Mouse (Mus musculus): ENCODE data around the gene Pdlim1. TPM values are rescaled to one million over a fixed set of nuclear protein-coding genes. Genes with fewer than 3 reads are reported as not detected.
A peak's percentile ranks its signal among the peaks of the same experiment; 100 is the strongest.
"Not testable (repeated sequence)": the region's sequence is repeated elsewhere in the genome, so short reads cannot be mapped to it uniquely, and the experiment has no call there.

The Pdlim1 gene
- polyA plus RNA-seq, 1 experiment from 2014 or later: 12.7 TPM

DNA sequence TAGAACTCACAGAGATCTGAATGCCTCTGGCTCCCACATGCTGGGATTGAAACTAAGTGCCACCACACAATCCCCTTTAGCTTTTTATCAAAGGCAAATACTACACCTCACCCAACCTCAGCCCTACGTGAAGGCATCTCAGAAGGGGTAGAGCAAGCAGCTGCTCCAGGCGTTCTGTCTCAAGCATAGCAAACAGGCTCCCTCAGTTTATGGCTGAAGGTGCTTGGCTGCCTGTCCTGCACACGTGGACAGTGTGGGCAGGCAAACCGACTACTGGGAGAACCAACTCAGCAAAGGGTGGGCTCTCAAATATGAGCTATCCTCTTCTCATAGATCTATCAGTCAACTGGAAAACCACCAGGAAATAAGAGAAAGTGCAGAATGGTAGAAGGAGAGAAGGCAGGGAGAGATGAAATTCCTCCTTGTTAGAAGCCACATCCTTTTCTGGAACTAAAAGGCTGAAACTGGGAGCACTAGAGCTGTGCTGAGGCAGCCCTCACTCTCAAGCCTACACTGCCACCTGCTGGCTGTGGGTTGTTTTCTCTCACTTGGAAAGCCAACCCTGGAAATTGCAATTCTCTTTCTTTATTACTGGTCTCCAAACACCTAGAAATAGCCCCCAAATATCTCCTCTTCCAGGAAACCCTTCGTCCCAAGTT is 46.4 kb downstream of the Pdlim1 start:
- H3K4me1 ChIP-seq (ENCODE audit: control insufficient read depth, insufficient read depth, low read length): no peaks in the 10 kb centered on the region
- DNase-seq: peak; percentile 89
- no peak overlapping the region for H3K4me2 ChIP-seq (ENCODE audit: low read length)
- H3K9me3 ChIP-seq (ENCODE audit: control insufficient read depth, low read length): no peaks in the 10 kb centered on the region
- no peak overlapping the region for H3K4me3 ChIP-seq (replicated peaks; ENCODE audit: low read depth, low read length)
- peak; percentile 49; the same call in 1 of the 2 replicates for ATAC-seq (ENCODE audit: low FRiP score, low TSS enrichment)
- H3K36me3 ChIP-seq (ENCODE audit: control insufficient read depth, insufficient read depth, low read length): no peaks in the 10 kb centered on the region
- no peak overlapping the region for H3K27ac ChIP-seq (replicated peaks; ENCODE audit: low read depth, low read length)
- H3K27me3 ChIP-seq (ENCODE audit: control insufficient read depth, insufficient read depth, low read length): no peaks in the 10 kb centered on the region
- 70% methylated on average over 5 of the region's 5 CpGs for WGBS
- H3K9ac ChIP-seq (replicated peaks; ENCODE audit: low read length): no peak overlapping the region

DNA sequence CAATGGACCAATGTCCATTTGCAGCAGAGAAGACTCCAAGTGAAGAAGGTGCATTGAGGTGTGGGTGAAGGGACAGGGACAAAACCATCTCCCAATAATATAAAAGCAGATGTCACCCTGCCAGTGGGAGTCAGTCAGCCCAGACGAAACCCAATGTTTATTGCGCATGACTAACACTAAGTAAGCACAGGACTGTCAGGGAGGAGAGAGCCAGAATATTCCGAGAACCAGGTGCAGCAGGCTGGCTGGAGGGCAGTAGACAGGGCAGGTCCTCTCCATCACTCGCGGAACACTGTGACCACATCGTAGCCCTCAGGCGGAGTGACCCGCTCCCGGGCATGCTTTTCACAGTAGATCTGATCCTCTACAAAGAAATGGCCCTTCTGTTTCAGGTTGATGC is 49.3 kb downstream of the Pdlim1 start:
- not testable (repeated sequence) for H3K27ac ChIP-seq (replicated peaks; ENCODE audit: low read depth, low read length); H3K4me2 ChIP-seq (ENCODE audit: low read length); H3K4me3 ChIP-seq (replicated peaks; ENCODE audit: low read depth, low read length); H3K4me1 ChIP-seq (ENCODE audit: control insufficient read depth, insufficient read depth, low read length); H3K9ac ChIP-seq (replicated peaks; ENCODE audit: low read length); H3K27me3 ChIP-seq (ENCODE audit: control insufficient read depth, insufficient read depth, low read length); ATAC-seq (ENCODE audit: low FRiP score, low TSS enrichment); H3K36me3 ChIP-seq (ENCODE audit: control insufficient read depth, insufficient read depth, low read length); DNase-seq; H3K9me3 ChIP-seq (ENCODE audit: control insufficient read depth, low read length)
- WGBS: 95% methylated on average over 9 of the region's 9 CpGs

DNA sequence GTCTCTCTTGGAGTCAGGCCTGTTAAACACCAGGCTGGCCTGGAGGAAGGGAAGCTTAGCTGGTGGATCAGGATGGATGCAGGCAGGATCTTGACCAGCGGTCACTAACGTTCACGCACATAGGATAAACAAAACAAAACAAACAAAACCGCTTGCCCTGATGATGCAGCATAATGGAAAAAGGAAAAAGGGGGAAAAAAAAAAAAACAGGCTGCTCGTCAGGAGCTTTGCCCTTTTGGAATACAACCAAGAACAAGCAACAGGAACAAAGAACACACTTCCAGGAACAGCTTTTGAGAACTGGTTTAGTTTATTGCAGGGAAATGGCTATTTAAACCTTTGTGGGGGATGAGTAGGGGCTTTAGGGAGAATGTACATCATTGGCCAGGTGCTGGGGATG is 50.8 kb downstream of the Pdlim1 start:
- Histone ChIP-seq H3K27me3 (ENCODE audit: control insufficient read depth, insufficient read depth, low read length) (no peaks in the 10 kb centered on the region), H3K9me3 (ENCODE audit: control insufficient read depth, low read length) (no peaks in the 10 kb centered on the region), H3K4me1 (ENCODE audit: control insufficient read depth, insufficient read depth, low read length) (no peaks in the 10 kb centered on the region), H3K27ac (replicated peaks; ENCODE audit: low read depth, low read length) (no peak overlapping the region), H3K4me2 (ENCODE audit: low read length) (no peak overlapping the region), H3K36me3 (ENCODE audit: control insufficient read depth, insufficient read depth, low read length) (no peaks in the 10 kb centered on the region), H3K9ac (replicated peaks; ENCODE audit: low read length) (no peak overlapping the region), H3K4me3 (replicated peaks; ENCODE audit: low read depth, low read length) (no peak overlapping the region)
- DNase-seq (no peak), ATAC-seq (ENCODE audit: low FRiP score, low TSS enrichment) (no peak)
- 88% methylated on average over 5 of the region's 5 CpGs for WGBS

DNA sequence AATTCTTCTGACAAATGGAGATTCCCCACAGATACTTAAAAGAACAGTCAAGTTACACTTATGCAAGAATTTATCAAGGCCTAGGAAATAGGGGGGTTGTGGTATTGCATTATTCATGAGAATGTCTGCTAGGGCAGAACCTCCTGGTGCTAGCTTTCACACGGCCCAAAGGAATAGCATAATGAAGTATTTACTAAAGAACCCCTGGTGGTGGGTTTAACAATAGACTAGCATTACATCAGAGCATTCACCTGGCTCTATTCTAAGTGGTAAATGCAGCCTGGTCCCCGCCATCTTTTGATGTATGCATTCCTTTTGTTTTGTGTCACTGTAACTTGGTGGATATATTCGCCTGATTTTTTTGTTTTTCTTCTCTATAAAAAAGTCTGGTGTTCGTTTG is 68.7 kb downstream of the Pdlim1 start:
- H3K36me3 ChIP-seq (ENCODE audit: control insufficient read depth, insufficient read depth, low read length); ATAC-seq (ENCODE audit: low FRiP score, low TSS enrichment); H3K27me3 ChIP-seq (ENCODE audit: control insufficient read depth, insufficient read depth, low read length); H3K4me2 ChIP-seq (ENCODE audit: low read length); H3K27ac ChIP-seq (replicated peaks; ENCODE audit: low read depth, low read length); H3K4me3 ChIP-seq (replicated peaks; ENCODE audit: low read depth, low read length); H3K9me3 ChIP-seq (ENCODE audit: control insufficient read depth, low read length); H3K9ac ChIP-seq (replicated peaks; ENCODE audit: low read length); H3K4me1 ChIP-seq (ENCODE audit: control insufficient read depth, insufficient read depth, low read length): not testable (repeated sequence)
- WGBS: 21% methylated on average over 4 of the region's 4 CpGs
- peak; percentile 12 for DNase-seq

DNA sequence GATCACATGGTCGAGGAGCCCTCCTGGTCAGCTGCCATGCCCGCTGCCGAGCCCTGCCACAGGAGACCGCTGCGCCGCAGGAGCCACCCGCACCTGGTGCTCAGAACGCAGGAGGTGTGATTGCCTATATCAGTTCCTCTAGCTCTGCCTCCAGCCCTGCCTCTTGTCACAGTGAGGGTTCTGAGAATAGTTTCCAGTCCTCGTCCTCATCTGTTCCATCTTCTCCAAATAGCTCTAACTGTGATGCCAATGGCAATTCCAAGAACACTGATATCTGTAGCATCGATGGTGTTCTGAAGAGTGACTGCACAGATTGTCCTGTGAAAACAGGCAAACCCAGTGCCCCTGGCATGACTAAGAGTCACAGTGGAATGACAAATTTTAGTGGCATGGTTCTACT is 81.0 kb downstream of the Pdlim1 start:
- WGBS: 93% methylated on average over 10 of the region's 10 CpGs
- Histone ChIP-seq H3K27me3 (ENCODE audit: control insufficient read depth, insufficient read depth, low read length) (no peaks in the 10 kb centered on the region), H3K9ac (replicated peaks; ENCODE audit: low read length) (no peak overlapping the region), H3K4me2 (ENCODE audit: low read length) (no peak overlapping the region), H3K4me3 (replicated peaks; ENCODE audit: low read depth, low read length) (no peak overlapping the region), H3K9me3 (ENCODE audit: control insufficient read depth, low read length) (no peaks in the 10 kb centered on the region), H3K36me3 (ENCODE audit: control insufficient read depth, insufficient read depth, low read length) (no peaks in the 10 kb centered on the region), H3K4me1 (ENCODE audit: control insufficient read depth, insufficient read depth, low read length) (no peaks in the 10 kb centered on the region), H3K27ac (replicated peaks; ENCODE audit: low read depth, low read length) (no peak overlapping the region)
- DNase-seq (no peak), ATAC-seq (ENCODE audit: low FRiP score, low TSS enrichment) (no peak)

DNA sequence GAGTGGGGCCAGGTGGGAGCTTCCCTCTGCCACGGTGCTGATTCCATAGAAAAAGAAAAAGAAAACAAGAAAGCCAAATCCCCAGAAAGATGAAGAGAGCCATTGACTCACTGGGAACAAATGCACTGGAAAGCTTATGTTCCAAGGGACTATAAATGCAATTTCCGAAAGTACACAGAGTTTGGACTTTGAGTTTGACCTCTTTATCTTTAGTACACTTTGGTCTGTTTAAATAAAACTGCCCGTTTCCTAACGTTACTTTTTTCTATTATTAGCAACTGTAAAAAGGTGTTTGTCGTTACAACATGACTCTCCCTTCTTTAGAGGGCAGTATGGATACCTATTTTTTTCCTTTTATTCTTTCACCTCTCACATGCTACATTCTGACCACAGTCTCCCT is 84.5 kb downstream of the Pdlim1 start, which contains the start of gene Cyp2c70:
Gene Cyp2c70, minus strand, starts transcription at position 174 of the 400 bp plus-strand sequence.
- Histone ChIP-seq H3K4me3 (replicated peaks; ENCODE audit: low read depth, low read length) (no peak within 1 kb of the TSS), H3K4me1 (ENCODE audit: control insufficient read depth, insufficient read depth, low read length) (no peaks in the 10 kb centered on the region), H3K27me3 (ENCODE audit: control insufficient read depth, insufficient read depth, low read length) (no peaks in the 10 kb centered on the region), H3K36me3 (ENCODE audit: control insufficient read depth, insufficient read depth, low read length) (no peaks in the 10 kb centered on the region), H3K9me3 (ENCODE audit: control insufficient read depth, low read length) (no peaks in the 10 kb centered on the region), H3K9ac (replicated peaks; ENCODE audit: low read length) (no peak within 1 kb of the TSS), H3K27ac (replicated peaks; ENCODE audit: low read depth, low read length) (no peak within 1 kb of the TSS), H3K4me2 (ENCODE audit: low read length) (no peak within 1 kb of the TSS)
- ATAC-seq (ENCODE audit: low FRiP score, low TSS enrichment): no peak
- DNase-seq: no peak
- WGBS: 81% methylated on average over 5 of the region's 5 CpGs

DNA sequence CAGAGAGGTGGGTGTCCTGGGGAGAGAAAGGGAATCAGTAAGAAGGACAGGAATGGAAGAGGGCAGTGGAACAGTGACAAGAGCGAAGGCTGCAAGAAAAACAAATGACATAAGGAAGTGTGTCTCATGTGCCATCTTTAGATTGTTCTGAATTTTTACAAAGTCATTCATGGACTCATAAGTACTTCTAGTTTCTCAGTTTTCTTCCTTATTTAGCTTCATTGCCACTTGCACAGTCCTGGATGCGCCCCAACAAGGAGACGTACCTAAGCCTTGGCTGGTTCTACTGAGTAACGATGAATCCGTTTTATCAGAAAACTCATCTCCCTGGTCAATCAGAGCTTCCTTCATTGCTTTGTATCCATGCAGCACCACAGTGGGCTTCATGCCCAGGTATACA is 88.0 kb downstream of the Pdlim1 start:
- no peak overlapping the region for H3K4me2 ChIP-seq (ENCODE audit: low read length)
- no peaks in the 10 kb centered on the region for H3K36me3 ChIP-seq (ENCODE audit: control insufficient read depth, insufficient read depth, low read length)
- no peaks in the 10 kb centered on the region for H3K4me1 ChIP-seq (ENCODE audit: control insufficient read depth, insufficient read depth, low read length)
- no peaks in the 10 kb centered on the region for H3K9me3 ChIP-seq (ENCODE audit: control insufficient read depth, low read length)
- H3K9ac ChIP-seq (replicated peaks; ENCODE audit: low read length): no peak overlapping the region
- 98% methylated on average over 5 of the region's 5 CpGs for WGBS
- no peaks in the 10 kb centered on the region for H3K27me3 ChIP-seq (ENCODE audit: control insufficient read depth, insufficient read depth, low read length)
- no peak overlapping the region for H3K4me3 ChIP-seq (replicated peaks; ENCODE audit: low read depth, low read length)
- no peak for DNase-seq
- no peak for ATAC-seq (ENCODE audit: low FRiP score, low TSS enrichment)
- no peak overlapping the region for H3K27ac ChIP-seq (replicated peaks; ENCODE audit: low read depth, low read length)

DNA sequence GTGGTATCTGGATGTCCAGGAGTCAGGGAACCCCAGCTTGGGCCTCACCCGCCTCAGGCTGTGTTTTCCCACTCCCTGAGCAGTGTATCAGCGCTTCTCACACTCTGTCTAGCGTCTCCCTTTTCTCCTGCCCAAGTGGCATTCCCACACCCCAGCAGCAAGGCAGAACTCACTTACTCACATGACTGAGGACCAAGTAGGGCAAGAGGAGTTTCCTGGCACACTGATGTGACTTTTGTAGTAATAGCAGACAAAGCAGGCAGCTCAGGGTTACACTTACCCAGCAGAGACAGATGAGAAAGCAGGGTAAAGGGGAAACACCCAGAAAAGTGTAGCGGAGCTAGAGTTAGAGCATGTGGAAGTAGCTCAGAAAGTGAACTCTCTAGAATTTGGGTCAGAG is 93.3 kb downstream of the Pdlim1 start:
- 93% methylated on average over 4 of the region's 4 CpGs for WGBS
- no peak overlapping the region for H3K9ac ChIP-seq (replicated peaks; ENCODE audit: low read length)
- H3K9me3 ChIP-seq (ENCODE audit: control insufficient read depth, low read length): no peaks in the 10 kb centered on the region
- H3K27me3 ChIP-seq (ENCODE audit: control insufficient read depth, insufficient read depth, low read length): no peaks in the 10 kb centered on the region
- no peak for ATAC-seq (ENCODE audit: low FRiP score, low TSS enrichment)
- H3K4me2 ChIP-seq (ENCODE audit: low read length): no peak overlapping the region
- no peaks in the 10 kb centered on the region for H3K4me1 ChIP-seq (ENCODE audit: control insufficient read depth, insufficient read depth, low read length)
- H3K27ac ChIP-seq (replicated peaks; ENCODE audit: low read depth, low read length): no peak overlapping the region
- H3K4me3 ChIP-seq (replicated peaks; ENCODE audit: low read depth, low read length): no peak overlapping the region
- no peak for DNase-seq
- no peaks in the 10 kb centered on the region for H3K36me3 ChIP-seq (ENCODE audit: control insufficient read depth, insufficient read depth, low read length)
